Mouse (Mus musculus): ENCODE results near the gene Cdr2. TPM values are rescaled to one million over a fixed set of nuclear protein-coding genes. Genes with fewer than 3 reads are reported as not detected.

Gene Cdr2
- polyA plus RNA-seq, 1 experiment from 2014 or later: 14.8 TPM

GRCm38 (mm10) chr7:121003793-121004418 lies 21.8 kb upstream of the Cdr2 start:
- no peaks in the 10 kb centered on the region for H3K4me1 ChIP-seq (ENCODE audit: control insufficient read depth, insufficient read depth, low read length)
- no peak overlapping the region for H3K4me2 ChIP-seq
- no peaks in the 10 kb centered on the region for H3K36me3 ChIP-seq (ENCODE audit: control insufficient read depth, insufficient read depth, low read length)
- no peaks in the 10 kb centered on the region for H3K9me3 ChIP-seq (replicated peaks; ENCODE audit: control insufficient read depth, low read length)
- WGBS (ENCODE audit: insufficient replicate concordance): 74% methylated on average over 4 of the region's 4 CpGs
- no peaks in the 10 kb centered on the region for H3K27me3 ChIP-seq (ENCODE audit: control insufficient read depth, insufficient read depth, low read length)
- no peak overlapping the region for H3K9ac ChIP-seq (ENCODE audit: low read depth, low read length)
- H3K27ac ChIP-seq (ENCODE audit: low read depth, low read length): no peak overlapping the region
- H3K4me3 ChIP-seq (ENCODE audit: low read depth, low read length): no peak overlapping the region
- ATAC-seq (replicated peaks; ENCODE audit: insufficient number of reproducible peaks, low FRiP score, low TSS enrichment): no peak

DNA sequence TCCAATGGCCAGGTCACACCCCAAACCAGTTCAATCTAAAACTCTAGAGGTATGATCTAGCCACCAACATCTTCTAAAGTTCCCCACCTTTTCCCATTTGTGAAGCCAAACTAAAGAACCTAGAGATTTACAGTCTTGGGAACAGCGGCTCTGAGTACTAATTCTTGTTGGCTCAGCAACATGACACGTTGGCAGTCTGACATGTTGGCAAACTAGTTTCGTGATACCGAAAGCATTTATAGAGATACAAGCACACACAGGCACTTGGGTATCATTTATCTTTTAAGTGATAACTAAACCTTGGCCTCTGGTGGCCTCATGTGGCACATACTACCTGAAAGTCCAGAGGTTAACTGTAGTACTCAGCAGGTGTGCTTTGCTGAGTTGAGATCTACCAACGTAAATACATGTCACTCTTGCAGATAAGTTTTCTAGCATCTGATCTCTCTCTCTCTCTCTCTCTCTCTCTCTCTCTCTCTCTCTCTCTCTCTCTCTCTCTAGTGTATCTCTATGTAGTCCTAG lies 20.4 kb upstream of the Cdr2 start:
- H3K36me3 ChIP-seq (ENCODE audit: control insufficient read depth, insufficient read depth, low read length): no peaks in the 10 kb centered on the region
- no peak overlapping the region for H3K9ac ChIP-seq (ENCODE audit: low read depth, low read length)
- H3K9me3 ChIP-seq (replicated peaks; ENCODE audit: control insufficient read depth, low read length): no peaks in the 10 kb centered on the region
- no peaks in the 10 kb centered on the region for H3K4me1 ChIP-seq (ENCODE audit: control insufficient read depth, insufficient read depth, low read length)
- H3K27me3 ChIP-seq (ENCODE audit: control insufficient read depth, insufficient read depth, low read length): no peaks in the 10 kb centered on the region
- no peak overlapping the region for H3K4me2 ChIP-seq
- no peak for ATAC-seq (replicated peaks; ENCODE audit: insufficient number of reproducible peaks, low FRiP score, low TSS enrichment)
- no peak overlapping the region for H3K4me3 ChIP-seq (ENCODE audit: low read depth, low read length)
- WGBS (ENCODE audit: insufficient replicate concordance): 80% methylated on average over 5 of the region's 5 CpGs
- no peak overlapping the region for H3K27ac ChIP-seq (ENCODE audit: low read depth, low read length)

DNA sequence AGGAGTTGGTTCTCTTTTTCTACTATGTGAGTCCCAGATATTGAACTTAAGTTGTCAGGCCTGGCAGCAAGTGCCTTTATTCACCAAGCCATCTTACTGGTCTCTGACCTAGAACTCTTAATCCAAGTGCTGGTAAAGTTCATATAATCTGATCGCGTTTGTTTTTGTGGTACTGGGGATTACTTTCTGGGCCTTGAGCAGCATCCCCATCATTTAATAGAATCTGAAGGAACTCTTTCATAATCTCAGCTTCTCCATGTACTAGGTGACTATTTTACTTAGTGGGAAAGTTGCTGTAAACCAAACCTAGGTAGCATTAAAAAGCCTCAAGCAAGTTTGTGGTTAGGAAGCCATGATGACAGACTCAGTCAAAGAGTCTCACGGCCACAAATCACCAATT lies 19.8 kb upstream of the Cdr2 start:
- Histone ChIP-seq H3K9me3 (replicated peaks; ENCODE audit: control insufficient read depth, low read length) (no peaks in the 10 kb centered on the region), H3K9ac (ENCODE audit: low read depth, low read length) (no peak overlapping the region), H3K4me2 (no peak overlapping the region), H3K36me3 (ENCODE audit: control insufficient read depth, insufficient read depth, low read length) (no peaks in the 10 kb centered on the region), H3K4me3 (ENCODE audit: low read depth, low read length) (no peak overlapping the region), H3K27ac (ENCODE audit: low read depth, low read length) (no peak overlapping the region), H3K4me1 (ENCODE audit: control insufficient read depth, insufficient read depth, low read length) (no peaks in the 10 kb centered on the region), H3K27me3 (ENCODE audit: control insufficient read depth, insufficient read depth, low read length) (no peaks in the 10 kb centered on the region)
- ATAC-seq (replicated peaks; ENCODE audit: insufficient number of reproducible peaks, low FRiP score, low TSS enrichment): no peak
- WGBS (ENCODE audit: insufficient replicate concordance): 81% methylated on average over 3 of the region's 3 CpGs

DNA sequence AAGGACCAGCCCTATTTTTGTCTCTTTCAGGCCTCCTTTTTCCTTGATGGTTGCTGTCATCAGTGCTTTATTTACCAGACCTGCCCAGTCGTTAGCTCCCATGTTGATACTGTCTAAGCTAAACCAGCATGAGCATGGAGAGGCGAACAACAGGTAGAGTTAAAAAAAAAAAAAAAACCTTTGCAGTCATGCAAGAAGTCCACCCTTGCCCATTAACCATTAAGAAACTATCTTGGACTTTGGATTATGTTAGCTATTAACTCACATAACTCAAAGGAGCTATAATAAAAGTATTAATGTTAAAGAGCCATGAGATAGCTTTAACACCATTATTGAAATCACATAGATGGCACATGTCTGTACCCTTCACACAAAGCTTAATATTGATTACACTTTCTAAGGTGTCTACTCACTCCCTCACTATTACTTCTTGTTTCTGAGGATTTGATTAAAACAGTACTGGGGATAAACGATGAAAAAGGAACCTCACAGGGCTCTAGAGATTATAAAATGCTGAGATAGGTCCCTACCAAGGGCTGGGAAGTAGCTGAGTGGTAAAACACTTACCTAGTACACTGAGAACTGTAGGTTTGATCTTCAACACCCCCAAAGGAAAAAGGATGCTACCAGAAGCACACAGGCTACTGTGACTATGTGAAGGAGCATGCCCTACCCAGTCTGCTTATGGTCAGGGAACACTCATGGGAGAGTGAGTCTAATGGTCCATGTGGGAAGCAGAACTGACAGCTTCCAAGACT lies 18.1 kb upstream of the Cdr2 start:
- WGBS (ENCODE audit: insufficient replicate concordance): 63% methylated on average over 3 of the region's 3 CpGs
- no peak for ATAC-seq (replicated peaks; ENCODE audit: insufficient number of reproducible peaks, low FRiP score, low TSS enrichment)
- no peaks in the 10 kb centered on the region for H3K4me1 ChIP-seq (ENCODE audit: control insufficient read depth, insufficient read depth, low read length)
- no peaks in the 10 kb centered on the region for H3K27me3 ChIP-seq (ENCODE audit: control insufficient read depth, insufficient read depth, low read length)
- H3K36me3 ChIP-seq (ENCODE audit: control insufficient read depth, insufficient read depth, low read length): no peaks in the 10 kb centered on the region
- no peak overlapping the region for H3K4me2 ChIP-seq
- H3K4me3 ChIP-seq (ENCODE audit: low read depth, low read length): no peak overlapping the region
- no peaks in the 10 kb centered on the region for H3K9me3 ChIP-seq (replicated peaks; ENCODE audit: control insufficient read depth, low read length)
- no peak overlapping the region for H3K27ac ChIP-seq (ENCODE audit: low read depth, low read length)
- no peak overlapping the region for H3K9ac ChIP-seq (ENCODE audit: low read depth, low read length)

GRCm38 (mm10) chr7:120999021-120999530 lies 17.0 kb upstream of the Cdr2 start:
- ATAC-seq (replicated peaks; ENCODE audit: insufficient number of reproducible peaks, low FRiP score, low TSS enrichment): no peak
- Histone ChIP-seq H3K27ac (ENCODE audit: low read depth, low read length) (no peak overlapping the region), H3K4me3 (ENCODE audit: low read depth, low read length) (no peak overlapping the region), H3K36me3 (ENCODE audit: control insufficient read depth, insufficient read depth, low read length) (no peaks in the 10 kb centered on the region), H3K9me3 (replicated peaks; ENCODE audit: control insufficient read depth, low read length) (no peaks in the 10 kb centered on the region), H3K4me2 (no peak overlapping the region), H3K4me1 (ENCODE audit: control insufficient read depth, insufficient read depth, low read length) (no peaks in the 10 kb centered on the region), H3K9ac (ENCODE audit: low read depth, low read length) (no peak overlapping the region), H3K27me3 (ENCODE audit: control insufficient read depth, insufficient read depth, low read length) (no peaks in the 10 kb centered on the region)
- WGBS (ENCODE audit: insufficient replicate concordance): 79% methylated on average over 2 of the region's 2 CpGs

GRCm38 (mm10) chr7:120991191-120991590 lies 9.1 kb upstream of the Cdr2 start:
- Histone ChIP-seq H3K36me3 (ENCODE audit: control insufficient read depth, insufficient read depth, low read length) (no peaks in the 10 kb centered on the region), H3K4me3 (ENCODE audit: low read depth, low read length) (no peak overlapping the region), H3K27ac (ENCODE audit: low read depth, low read length) (no peak overlapping the region), H3K9ac (ENCODE audit: low read depth, low read length) (no peak overlapping the region), H3K9me3 (replicated peaks; ENCODE audit: control insufficient read depth, low read length) (no peaks in the 10 kb centered on the region), H3K27me3 (ENCODE audit: control insufficient read depth, insufficient read depth, low read length) (no peaks in the 10 kb centered on the region), H3K4me2 (no peak overlapping the region), H3K4me1 (ENCODE audit: control insufficient read depth, insufficient read depth, low read length) (no peaks in the 10 kb centered on the region)
- ATAC-seq (replicated peaks; ENCODE audit: insufficient number of reproducible peaks, low FRiP score, low TSS enrichment): no peak
- whole genome bisulfite sequencing (ENCODE audit: insufficient replicate concordance): 66% methylated on average over 8 of the region's 8 CpGs

- Histone ChIP-seq H3K36me3 (ENCODE audit: control insufficient read depth, insufficient read depth, low read length) (no peaks in the 10 kb centered on the region), H3K27me3 (ENCODE audit: control insufficient read depth, insufficient read depth, low read length) (no peaks in the 10 kb centered on the region), H3K9ac (ENCODE audit: low read depth, low read length) (peak overlapping the region; percentile 83), H3K4me2 (peak overlapping the region; percentile 95), H3K9me3 (replicated peaks; ENCODE audit: control insufficient read depth, low read length) (no peaks in the 10 kb centered on the region), H3K4me1 (ENCODE audit: control insufficient read depth, insufficient read depth, low read length) (peaks cover 3% of the 10 kb centered on the region; the same call in 1 of the 2 replicates), H3K4me3 (ENCODE audit: low read depth, low read length) (peak overlapping the region; percentile 78), H3K27ac (ENCODE audit: low read depth, low read length) (no peak overlapping the region)
- ATAC-seq (replicated peaks; ENCODE audit: insufficient number of reproducible peaks, low FRiP score, low TSS enrichment): no peak
- 6% methylated on average over 7 of the region's 7 CpGs for WGBS (ENCODE audit: insufficient replicate concordance)
These were observed 856 bp upstream of the Cdr2 start for GRCm38 (mm10) chr7:120982968-120983367.

GRCm38 (mm10) chr7:120980931-120981924 lies 884 bp downstream of the Cdr2 start:
- ATAC-seq (replicated peaks; ENCODE audit: insufficient number of reproducible peaks, low FRiP score, low TSS enrichment): 0 out of 2 replicates have a peak, but pooled peaks have one; percentile 43
- WGBS (ENCODE audit: insufficient replicate concordance): 4% methylated on average over 39 of the region's 39 CpGs
- Histone ChIP-seq H3K4me3 (ENCODE audit: low read depth, low read length) (peak overlapping the region; percentile 78), H3K9ac (ENCODE audit: low read depth, low read length) (peak overlapping the region; percentile 81), H3K4me2 (peak overlapping the region; percentile 95), H3K4me1 (ENCODE audit: control insufficient read depth, insufficient read depth, low read length) (peaks cover 3% of the 10 kb centered on the region; the same call in 1 of the 2 replicates), H3K36me3 (ENCODE audit: control insufficient read depth, insufficient read depth, low read length) (no peaks in the 10 kb centered on the region), H3K27me3 (ENCODE audit: control insufficient read depth, insufficient read depth, low read length) (no peaks in the 10 kb centered on the region), H3K9me3 (replicated peaks; ENCODE audit: control insufficient read depth, low read length) (no peaks in the 10 kb centered on the region), H3K27ac (ENCODE audit: low read depth, low read length) (peak overlapping the region; percentile 68)
